Mouse (Mus musculus) urinary bladder, adult 18-20 months (tissue): Measurements from ENCODE around the gene Ncl.

Source experiments
- DNase-seq, 2 experiments: peaks; one replicate each; pipeline ENCODE4 v3.0.0; 2022; ENCODE audit warnings: low spot score in 2 of 2, mixed read lengths in 2 of 2

Ncl gene

DNA sequence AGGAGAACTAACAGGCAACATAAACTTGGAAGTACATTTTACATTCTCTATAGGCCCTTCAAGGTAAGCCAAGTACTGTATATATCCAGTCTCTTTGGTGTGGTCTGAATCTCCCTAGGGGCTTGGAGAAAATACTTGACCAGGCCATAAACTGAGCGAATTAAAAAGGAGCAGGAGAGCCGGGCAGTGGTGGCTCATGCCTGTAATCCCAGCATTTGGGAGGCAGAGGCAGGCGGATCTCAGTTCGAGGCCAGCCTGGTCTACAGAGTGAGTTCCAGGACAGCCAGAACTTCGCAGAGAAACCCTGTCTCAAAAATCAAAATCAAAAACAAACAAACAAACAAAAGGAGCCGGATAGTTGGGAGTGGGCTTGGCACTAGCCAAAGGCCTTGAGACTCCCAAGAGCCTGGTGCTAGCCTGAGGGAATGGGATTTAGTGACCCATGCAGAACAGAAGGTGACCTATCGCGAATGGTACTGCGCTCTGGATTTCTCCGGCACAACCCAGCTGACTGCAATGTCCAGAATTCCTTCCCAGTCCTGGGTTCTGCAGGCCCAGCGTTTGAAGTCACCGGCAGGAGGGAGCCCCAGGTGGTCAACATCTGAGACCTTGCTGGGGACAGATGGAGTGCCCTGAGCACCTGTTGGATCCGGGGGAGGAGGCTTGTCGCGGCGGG lies 46.0 kb downstream of the Ncl start:
- no peak for DNase-seq

DNA sequence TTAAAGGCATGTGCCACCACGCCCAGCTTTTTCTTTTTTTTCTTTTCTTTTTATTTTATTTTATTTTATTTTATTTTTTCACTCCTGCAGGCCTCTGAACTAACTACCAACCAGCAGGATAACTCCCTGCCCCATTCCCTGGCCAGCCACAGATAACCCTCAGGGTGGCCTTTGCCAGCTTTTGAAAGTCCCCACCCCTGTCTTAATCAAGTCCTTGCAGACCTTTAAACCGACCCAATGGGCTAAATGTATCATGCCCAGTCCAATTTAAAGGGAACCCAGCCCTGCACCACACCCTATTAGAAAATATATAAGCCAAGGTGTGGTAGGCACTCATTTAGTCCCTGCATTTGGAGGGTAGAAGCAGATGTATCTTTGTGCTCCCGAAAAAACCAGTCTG lies 46.9 kb downstream of the Ncl start:
- no peak for DNase-seq

DNA sequence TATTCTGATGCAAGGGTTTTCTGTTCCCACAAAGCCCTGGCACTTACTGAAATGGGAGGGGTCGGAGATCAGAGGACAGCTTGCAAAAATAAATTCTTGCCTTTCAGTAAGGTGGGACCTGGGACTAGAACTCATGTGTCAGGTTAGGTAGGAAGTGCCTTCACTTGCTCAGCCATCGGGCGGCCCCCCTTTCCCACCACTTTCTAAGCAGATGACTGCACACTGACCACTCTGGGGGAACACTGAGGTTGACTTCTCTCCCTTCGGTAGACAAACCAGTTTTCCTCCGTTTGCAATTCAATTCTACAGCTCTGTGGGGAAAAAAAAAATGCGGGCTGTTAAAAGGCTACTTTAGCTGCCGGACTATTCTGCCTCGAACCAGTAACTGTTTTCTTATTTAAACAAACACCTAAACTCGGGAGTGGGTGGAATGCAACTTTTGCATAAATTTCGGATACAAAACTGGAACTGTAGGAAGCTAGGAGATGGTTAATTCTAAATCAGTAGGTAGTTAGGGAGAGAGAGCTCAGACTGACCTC lies 47.7 kb downstream of the Ncl start:
- DNase-seq: no peak

DNA sequence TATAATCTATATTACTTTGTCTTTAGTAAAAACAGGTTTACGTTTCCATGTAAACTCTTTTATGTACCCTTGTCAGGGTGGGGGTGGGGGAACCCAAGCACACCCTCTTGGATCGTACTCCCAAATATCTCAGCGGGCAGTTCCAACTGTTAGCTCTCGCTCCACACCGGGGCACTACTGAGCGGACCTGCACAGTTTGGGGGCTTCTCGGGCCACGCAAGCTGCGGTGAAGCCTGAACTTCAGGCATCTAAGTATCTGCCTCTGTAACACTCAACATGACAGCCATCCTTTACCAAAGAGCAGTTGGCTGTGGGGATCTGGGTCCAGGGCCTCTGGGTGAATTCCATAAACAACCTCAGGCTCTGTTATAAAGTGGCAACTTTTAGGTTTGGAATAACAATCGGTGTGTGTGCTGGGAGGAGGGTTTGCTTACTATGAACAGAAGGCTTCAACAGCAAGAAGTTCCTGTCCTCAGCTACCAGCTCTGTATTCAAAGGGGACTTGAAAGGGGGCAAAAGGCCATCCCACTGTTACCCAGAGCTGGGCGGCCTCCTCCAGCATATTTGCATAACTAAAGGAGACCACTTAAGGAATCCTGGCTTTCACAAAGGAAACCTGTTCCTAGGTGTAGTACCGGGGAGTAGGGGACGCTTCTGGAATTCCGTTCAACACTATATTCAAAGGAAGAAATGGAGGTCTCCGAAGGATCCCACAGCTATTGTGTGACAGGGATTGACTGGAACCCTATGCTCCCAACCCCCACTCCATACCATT lies 48.5 kb downstream of the Ncl start:
- DNase-seq: no peak

DNA sequence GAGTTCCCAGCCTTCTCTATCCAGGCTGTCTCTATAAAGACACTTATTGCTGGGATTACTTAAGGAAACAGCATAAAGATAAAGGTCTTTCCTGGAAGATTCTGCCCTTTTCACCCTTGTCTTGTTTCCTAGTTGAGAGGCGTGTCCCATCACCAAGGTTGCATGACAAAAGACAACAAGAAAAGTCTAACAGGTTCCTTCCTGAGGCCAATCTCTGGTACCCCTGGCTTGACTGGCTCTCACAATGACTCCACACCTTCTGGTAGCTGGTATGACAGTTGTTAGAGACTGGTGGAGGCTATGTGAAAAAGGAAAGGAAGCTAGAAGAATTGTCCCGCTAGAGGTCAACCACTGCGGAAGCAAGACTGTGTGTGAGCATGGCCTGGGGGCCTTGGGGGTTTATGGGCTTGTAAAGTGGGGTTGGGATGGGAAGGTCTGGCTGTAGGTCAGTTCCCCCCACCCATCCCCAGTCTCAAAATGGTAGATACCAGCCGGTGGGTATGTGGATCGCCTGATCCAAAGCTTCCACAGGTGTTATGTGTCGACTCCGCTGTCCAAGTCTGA lies 49.8 kb downstream of the Ncl start:
- no peak for DNase-seq

DNA sequence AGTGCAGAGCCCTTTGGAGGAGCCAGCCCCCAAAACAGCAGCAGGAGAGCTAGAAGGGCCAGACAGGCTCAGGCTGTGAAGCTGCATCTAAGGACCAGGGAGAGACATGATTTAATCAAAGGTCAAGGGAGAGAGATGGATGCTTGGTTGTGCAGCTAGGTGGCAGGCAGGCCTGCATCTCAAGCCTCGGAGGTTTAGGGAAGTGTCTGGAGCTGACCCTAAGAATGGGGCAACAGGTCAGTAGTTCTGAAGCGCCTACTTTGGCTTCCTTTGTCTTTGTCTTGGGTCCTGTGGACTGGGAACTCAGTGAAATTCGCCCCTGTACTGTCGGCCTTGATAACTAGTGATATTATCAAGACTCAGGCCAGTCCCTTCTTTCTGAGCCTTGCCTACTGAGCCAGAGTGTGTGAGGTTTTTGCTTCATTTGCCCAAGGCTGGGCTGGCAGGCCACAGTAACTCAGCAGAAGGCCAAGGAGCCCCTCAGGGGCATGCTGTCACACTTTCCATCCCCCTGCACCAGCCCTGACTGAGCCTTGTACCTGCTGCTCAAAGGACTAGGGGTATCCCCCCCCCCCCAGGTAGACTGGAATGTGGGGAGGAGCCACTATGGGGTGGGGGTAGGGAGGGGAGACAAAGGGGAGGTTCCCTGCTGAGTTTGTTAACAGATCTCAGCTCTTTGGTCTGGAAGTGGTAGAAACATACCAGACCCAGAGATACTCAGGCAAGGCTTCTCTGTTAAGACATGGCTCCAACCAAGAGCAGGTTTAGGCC lies 51.1 kb downstream of the Ncl start:
- no peak for DNase-seq

DNA sequence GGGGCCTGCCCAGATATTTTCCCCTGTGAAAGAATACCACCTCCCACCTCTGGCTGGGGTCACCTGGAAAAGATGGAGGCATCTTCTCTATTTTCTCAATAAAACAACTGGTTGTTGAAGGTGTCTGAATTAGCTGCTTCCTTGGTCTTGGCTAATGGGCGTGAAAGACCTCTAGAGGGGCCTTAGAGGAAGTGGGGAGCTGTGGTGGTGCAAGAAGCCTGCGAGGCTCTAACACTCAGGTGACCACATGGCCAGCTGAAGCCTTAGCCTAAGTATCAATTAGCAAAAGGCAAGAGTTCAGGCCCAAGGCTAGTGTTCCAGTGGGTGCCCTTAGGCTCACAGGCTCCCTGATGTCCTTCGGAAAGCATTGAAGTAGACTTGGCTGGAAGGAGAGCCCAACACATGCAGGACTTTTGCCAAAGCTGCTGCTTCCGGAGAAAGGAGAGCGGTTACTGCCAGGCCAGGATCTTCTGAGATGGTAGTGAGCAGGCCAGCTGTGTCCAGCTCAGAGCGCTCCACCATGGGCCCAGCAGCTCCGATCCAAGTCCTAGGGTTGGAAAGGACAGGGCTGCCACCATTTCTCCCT lies 51.9 kb downstream of the Ncl start:
- DNase-seq: no peak

DNA sequence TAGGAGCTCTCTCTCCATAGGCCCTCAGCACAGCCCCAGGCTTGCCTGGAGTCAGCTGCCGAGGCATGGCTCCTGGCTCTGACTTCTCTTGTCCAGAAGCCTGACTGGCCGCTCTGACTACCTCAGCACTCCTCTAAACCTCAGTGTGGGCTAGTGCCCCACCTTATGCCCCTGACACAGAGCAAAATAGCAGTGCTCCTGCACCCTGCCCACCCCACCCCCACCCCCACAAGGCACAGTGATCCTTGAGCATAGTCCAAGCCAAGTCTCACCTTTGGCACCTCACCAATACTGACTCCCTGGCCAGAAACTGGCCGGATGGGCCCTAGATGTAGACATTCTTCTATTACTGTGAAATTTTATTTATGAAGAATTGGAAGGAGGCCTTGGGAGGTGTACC lies 52.5 kb downstream of the Ncl start:
- no peak for DNase-seq

DNA sequence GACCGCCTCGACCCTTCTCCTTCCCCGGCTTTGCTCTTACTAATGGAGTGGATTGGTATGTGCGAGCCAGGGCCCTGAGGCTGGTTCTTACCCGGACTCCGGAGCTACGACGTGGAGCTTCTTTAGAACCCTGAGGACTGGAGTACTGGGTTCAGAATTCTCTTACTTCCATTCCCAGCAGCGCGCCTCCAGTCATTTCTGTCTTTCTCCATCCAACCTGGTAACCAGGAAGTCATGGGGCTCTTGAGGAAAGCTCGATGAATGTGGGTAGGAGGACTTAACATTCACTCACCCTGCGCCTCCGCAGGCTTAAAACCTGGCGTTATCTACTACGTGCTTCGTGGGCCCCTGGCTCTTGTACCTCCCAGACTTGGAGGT lies 55.3 kb downstream of the Ncl start:
- DNase-seq: no peak

DNA sequence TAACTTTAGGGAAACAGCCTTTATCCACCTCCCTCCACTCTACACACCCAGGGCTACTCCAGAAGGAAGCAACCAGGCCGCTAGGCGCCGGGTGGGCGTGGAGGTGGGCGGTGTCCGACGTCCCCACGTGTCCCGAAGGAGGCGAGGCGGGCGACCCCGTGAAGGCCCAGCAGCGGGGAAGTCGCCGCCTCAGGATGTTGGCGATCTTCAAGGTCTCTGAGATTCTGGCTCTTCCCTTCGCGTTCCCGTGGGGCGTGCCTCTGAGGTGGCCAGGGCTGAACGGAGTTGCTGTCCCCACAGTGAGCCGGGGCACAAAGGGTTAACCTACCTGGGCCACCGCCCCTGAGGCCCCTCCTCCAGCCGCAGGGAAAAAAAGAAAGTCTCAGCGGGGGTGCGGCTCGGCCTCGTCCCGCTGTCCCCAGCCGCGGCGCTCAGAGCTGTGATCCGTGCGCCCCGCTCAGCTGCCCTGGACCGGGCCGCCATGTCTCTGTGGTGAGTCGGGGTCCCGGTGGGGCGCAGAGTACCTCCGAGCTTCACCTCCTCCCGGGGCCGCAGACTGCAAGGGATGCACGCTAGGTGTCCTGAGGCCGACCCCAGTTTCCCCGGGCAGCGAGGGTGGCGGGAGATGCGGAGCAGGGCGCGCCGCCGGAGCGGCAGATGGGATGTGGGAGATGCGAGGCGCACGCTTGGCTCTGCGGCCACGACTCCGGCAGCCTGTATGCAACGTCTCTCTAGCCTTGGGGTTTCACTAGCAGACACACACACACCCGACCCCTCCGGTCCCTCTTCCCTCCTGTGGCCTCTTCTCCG lies 55.9 kb downstream of the Ncl start:
- peak; percentile 34 to 38 for DNase-seq

DNA sequence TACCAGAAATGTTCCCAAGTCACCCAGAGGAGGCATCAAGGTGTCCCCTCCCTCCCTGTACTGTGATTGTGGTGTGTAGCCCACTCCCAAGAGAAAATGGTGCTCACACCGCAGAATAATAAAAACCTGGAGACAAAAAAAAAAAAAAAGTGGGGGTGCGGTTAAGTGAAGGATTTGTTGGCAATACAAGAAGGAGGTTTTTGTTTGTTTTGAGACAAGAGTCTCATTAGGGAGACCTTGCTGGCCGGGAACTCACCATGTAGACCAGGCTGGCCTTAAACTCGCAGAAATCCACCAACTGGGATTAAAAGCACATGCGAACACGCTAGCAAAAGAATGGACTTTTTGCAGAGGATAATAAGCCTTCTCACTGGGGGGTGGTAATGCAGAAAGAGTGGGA lies 56.7 kb downstream of the Ncl start, which contains the start of gene B3gnt7:
Gene B3gnt7, plus strand, starts transcription at position 301 of the 400 bp plus-strand sequence.
- no peak for DNase-seq

DNA sequence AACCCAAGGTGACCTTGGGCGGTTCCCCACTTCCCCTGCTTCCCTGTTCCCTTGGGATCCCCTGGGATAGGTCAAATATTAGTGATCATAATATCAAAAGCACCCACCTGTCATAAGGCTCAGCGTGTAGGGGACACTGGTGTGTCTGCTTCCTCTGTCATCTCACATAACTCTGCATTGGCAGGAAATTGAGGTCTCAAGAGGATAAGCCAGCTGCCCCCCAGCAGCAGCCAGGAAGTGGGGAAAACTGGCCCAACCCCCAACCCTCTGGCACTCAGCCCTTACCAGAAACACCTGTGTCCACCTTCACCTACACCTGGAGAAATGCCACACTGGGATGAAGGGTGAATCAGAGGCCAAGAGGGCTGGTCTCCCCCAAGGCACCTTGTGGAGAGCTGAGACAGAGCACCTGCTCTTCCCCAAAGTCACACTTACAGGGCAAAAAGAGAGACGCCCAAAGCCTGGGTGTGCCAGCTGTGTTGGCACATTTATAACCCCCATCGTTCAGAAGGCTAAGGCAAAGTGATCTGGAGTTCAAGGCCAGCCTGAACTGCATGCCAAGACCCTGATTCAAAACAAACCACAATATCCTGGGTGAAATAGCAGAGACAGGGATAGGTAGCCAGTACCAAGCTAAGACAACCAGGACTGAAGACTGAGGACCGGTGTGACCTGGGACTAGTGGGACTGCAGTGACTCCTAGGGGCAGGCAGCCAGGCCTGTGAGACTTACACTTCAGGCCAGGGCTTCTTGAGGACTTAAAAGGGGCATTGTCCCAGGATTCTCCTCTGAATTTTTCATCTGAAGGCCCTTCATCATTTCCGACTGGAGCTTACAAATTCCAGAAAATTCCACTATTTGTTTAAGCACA lies 57.7 kb downstream of the Ncl start:
- DNase-seq: no peak

DNA sequence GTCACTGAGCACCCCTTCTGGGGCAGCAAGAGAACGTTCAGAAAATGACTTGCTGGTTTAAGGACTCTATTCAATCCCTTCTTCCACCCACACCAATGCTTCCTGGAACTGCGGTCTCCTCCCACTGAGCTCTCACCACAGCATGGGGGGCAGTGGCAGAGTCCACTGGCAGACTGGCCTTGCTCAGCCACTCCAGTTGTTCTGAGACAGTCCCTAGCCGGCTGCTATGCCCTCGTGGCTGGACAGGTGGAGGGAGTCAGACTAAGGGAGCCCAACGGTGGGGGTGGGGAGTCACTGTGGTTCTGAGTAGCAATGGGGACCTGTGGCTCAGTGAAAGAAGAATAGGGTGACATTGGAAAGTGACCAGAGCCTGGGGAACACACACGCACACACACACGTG lies 58.5 kb downstream of the Ncl start:
- DNase-seq: no peak

DNA sequence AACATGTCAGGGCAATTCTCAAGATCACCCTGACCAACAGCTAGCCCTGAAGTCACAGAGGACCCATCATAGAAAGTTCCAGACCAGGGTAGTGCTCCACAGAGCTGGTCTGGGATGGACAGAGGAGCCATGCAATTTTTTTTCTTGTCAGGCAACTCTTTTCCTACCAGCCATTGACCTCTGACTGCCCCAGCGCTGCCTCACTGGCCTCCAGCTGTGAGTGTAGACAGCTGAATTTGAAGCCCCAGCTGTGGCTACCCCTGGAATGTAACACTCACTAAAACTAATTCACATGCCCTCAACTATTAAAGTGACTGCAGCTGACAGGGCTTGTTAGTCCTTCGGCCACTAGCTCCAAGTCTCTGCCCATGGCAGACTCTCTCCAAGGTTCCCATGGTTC lies 59.1 kb downstream of the Ncl start:
- no peak for DNase-seq
